Mouse (Mus musculus) testis, adult 2 months (tissue): ENCODE results near the gene Btbd19. TPM values are rescaled to one million over a fixed set of nuclear protein-coding genes. Genes with fewer than 3 reads are reported as not detected.

Experiments
- H3K27ac ChIP-seq: fragments of 200-500 bp; 2 replicates; pipeline ENCODE4 v1.5.1; 2012; ENCODE audit warnings: low read depth, low read length; ENCODE audit not compliant: control insufficient read depth, insufficient read depth
- H3K27me3 ChIP-seq: fragments of 200-500 bp; 2 replicates; pipeline ENCODE4 v1.6.1; 2012; ENCODE audit warnings: mild to moderate bottlenecking, low read length, moderate library complexity; ENCODE audit not compliant: control insufficient read depth, insufficient read depth
- H3K36me3 ChIP-seq: fragments of 200-500 bp; 2 replicates; pipeline ENCODE4 v1.6.1; 2012; ENCODE audit warnings: mild to moderate bottlenecking, low read length; ENCODE audit not compliant: control insufficient read depth, insufficient read depth
- H3K4me1 ChIP-seq: fragments of 200-500 bp; 2 replicates; pipeline ENCODE4 v1.6.1; 2012; ENCODE audit warnings: low read length; ENCODE audit not compliant: control insufficient read depth, insufficient read depth
- H3K4me3 ChIP-seq: fragments of 200-500 bp; 2 replicates; pipeline ENCODE4 v1.5.1; 2012; ENCODE audit warnings: low read depth, mild to moderate bottlenecking, low read length, moderate library complexity, mixed read lengths; ENCODE audit not compliant: control insufficient read depth
- CTCF ChIP-seq: fragments of 200-500 bp; IDR thresholded peaks from 2 replicates; pipeline ENCODE4 v1.5.1; 2012; ENCODE audit warnings: low read depth, mild to moderate bottlenecking, inconsistent platforms, low read length, moderate library complexity; ENCODE audit not compliant: control insufficient read depth, insufficient read depth, insufficient replicate concordance
- POLR2A ChIP-seq: fragments of 200-500 bp; IDR thresholded peaks from 2 replicates; pipeline ENCODE4 v1.6.1; 2012; ENCODE audit warnings: low read depth, mild to moderate bottlenecking, inconsistent platforms, low read length, moderate library complexity; ENCODE audit not compliant: control insufficient read depth
- polyA plus RNA-seq: library from polyadenylated mRNA; depleted of rRNA; stranded (reverse); fragments of >200 nt; gene quantifications from 2 replicates; pipeline ENCODE4 v1.2.3, GENCODE M21; 2012

Btbd19 gene
- polyA plus RNA-seq, 1 experiment, result 3.2 TPM

DNA sequence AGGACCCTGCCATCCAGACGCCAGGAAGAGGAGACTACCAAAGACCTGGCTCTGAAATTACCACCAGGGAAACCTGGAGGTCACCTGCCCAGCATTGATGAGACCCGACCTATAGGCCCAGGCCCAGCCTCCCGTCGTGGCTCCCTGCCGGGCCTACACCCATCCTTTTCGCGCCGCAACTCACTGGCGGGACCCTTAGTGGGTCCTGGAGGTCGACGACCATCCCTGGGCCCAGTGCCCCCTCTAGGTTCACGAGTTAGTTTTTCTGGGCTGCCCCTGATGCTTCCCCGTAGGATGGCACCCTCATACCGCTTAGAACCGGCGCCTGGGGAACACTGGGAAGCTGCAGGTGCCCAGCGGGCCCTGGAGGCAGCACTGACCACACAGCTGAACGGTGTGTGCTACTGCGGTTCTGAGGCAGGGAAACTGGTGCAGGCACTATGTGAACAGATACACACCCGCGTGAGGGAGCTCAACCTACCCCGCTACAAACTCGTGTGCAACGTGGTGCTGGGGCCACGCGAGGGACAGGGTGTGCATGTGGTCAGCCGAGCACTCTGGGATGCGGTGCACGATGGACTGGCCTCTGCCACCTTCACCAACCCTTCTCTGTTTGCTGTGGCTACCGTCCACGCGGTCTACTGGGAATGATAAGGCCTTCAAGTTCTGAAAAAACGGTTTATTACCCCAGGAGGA lies 2.6 kb upstream of the Btbd19 start:
- peaks cover 19% of the 10 kb centered on the region for H3K4me1 ChIP-seq
- no peak overlapping the region for H3K4me3 ChIP-seq
- no peaks in the 10 kb centered on the region for H3K36me3 ChIP-seq
- no peak overlapping the region for H3K27ac ChIP-seq
- H3K27me3 ChIP-seq, result no peaks in the 10 kb centered on the region
- TF ChIP-seq POLR2A, result no peak
- no peak for TF ChIP-seq CTCF

DNA sequence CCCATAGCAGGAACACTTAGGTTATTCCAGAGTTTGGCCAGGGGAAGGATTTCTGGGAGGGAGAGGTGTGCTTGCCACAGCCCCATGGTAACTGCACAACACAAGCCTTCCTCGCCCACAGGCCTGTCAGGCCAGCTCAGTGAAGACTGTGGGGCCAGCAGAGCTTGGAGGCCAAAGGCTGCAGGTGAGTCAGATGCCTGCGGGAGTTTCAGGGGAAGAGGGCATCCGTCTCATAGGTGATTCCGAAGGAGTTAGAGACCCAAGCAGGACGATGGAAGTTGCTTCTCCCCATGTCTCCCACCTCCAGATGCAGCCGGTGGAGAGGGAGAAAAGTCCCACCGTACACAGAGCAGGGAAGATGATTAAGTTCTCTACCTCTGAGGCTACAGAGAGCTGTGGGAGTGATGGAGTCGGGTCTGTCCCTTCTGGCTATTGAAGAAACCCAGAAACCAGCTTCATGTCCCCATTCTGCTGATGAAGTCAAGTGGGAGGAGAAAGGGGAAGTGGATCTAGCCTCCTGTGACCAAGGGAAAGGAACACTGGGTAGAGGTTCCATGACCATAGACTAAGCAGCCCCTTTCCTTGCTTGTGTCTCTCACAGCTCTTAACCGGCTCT lies 1.3 kb upstream of the Btbd19 start, which contains the start of gene Tctex1d4:
Gene Tctex1d4 (plus strand): TSS at position 120 of the 616 bp plus-strand sequence.
- H3K27me3 ChIP-seq, result no peaks in the 10 kb centered on the region
- peaks cover 14% of the 10 kb centered on the region for H3K4me1 ChIP-seq
- TF ChIP-seq POLR2A (no peak), CTCF (no peak)
- H3K27ac ChIP-seq, result peak within 1 kb of the TSS; percentile 16
- H3K36me3 ChIP-seq, result no peaks in the 10 kb centered on the region
- H3K4me3 ChIP-seq, result no peak within 1 kb of the TSS

DNA sequence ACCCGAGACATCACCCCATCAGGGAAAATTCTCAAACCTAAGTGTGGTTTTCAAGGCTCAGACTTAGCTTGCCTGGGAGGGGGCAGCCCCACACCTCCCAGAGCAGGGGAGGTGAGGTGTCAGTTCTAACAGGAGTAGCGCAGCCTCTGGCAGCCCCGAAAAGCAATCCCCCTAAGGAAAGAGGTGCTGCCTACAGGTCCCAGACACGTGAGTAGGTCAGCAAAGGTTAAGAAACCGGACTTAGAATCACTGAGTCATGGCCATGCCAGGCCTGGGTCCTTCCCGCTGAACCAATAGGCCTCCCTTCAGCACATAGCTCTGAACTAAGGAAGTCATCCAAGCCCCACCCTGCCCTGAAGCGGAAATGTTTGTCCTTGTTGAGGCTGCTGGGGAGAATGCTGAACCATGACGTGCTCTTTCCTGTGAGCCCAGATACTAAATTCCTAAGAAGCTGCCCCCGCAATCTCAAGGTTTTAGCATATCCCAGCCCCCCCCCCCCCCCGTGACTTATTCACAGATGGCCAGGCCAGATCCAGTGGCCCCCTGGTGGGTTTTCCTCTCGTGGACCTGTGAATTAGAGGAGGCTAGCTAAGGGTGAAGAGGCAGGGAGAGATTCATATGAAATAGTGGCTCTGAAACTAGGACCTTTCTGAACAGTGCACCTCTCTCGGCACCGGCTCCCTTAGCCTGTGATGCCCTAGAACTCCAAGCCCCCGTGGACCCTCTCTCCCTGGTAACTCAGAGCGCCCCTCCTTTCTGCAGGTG lies 567 bp upstream of the Btbd19 start:
- H3K27me3 ChIP-seq, result no peaks in the 10 kb centered on the region
- no peak overlapping the region for H3K4me3 ChIP-seq
- no peaks in the 10 kb centered on the region for H3K36me3 ChIP-seq
- H3K27ac ChIP-seq, result peak overlapping the region; percentile 16
- TF ChIP-seq POLR2A, result no peak
- no peak for TF ChIP-seq CTCF
- peaks cover 14% of the 10 kb centered on the region for H3K4me1 ChIP-seq

DNA sequence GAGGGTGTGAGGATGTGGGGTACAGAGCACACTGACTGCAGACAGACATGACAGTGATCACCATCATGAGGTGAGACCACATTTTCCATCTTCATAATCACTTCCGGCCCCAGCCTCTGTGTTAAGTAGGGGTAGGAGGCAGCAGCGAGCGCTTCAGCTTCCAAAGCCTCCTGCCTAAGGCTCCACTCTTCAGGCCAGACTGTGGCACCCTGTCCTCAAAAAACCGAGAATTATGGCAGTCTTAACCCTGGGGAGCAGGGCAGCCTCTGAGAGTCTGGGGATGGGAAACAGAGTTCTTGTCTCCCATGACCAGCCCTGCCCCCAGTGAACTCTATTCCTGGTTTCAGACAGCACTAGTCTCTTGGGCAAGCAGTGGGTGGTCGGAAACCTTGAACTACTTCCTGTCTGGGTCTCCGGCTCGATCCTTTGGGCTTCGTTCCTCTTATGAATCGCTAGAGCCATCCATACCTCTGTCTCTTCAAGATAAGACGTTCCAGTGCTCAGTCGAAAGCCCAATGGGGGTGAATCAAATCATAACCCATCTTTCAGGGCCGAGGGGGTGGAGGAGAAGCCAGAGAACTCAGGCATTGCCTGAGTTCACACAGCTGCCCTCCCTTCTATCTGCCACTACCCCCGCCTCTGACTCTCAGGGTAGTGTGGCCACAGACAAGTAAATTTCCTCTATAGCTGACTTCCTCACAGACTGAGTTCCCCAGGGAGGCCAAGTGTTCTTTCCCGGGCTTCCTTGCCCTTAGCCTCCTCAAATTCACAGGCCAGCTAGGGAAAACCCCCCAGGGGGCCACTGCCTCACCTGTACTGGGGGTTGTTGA lies 792 bp downstream of the Btbd19 start:
- no peak for TF ChIP-seq CTCF
- no peak for TF ChIP-seq POLR2A
- Histone ChIP-seq H3K4me1 (peaks cover 26% of the 10 kb centered on the region), H3K27ac (peak overlapping the region; percentile 16), H3K27me3 (no peaks in the 10 kb centered on the region), H3K4me3 (no peak overlapping the region), H3K36me3 (no peaks in the 10 kb centered on the region)

DNA sequence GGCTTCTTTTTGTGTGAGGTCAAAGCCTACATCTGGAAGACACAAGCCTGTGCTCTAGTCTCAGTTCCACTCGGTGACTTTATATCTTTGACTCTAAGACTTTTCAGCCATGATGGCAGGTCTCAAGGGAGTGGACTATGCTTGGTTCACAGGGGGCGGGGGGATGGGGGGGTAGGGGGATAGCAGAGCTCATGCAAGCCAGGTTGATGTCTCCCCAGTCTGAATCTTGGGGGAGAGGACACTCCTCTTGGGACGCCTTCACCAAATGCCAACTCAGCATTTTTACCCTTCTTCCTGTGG lies 1.4 kb downstream of the Btbd19 start:
- Histone ChIP-seq H3K27ac (no peak overlapping the region), H3K4me1 (peaks cover 27% of the 10 kb centered on the region), H3K4me3 (no peak overlapping the region), H3K27me3 (no peaks in the 10 kb centered on the region), H3K36me3 (no peaks in the 10 kb centered on the region)
- TF ChIP-seq CTCF (no peak), POLR2A (no peak)

DNA sequence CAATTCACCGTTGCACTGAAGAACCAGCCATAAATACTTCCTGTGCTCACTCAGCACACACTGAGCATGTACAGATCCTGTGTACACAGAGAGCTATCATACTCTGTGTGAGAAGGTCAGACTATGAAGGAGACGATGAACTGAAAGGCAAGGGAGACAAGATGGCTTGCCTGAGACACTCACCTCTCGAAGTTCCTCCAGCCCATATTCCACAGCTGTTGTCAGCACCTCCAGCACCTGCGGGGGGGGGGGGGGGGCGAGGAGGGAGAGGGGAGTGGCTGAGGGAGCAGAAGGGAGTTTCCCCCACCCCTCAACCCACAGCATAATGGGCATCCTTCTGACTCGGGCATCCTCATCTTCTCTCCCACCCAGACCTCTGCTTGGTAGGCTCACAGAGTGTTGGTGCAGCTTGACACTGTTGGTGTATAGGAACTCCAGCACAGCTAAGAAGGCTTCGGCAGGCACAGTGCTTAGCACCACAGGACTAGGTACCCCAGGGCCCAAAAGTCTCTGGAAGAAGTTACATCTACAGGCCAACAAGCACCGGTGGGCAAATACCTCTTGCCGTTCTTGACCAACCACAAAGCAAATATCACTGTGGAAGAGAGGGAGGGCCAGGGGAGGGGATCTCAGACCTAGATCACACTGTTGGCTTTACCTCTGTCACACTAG lies 1.8 kb downstream of the Btbd19 start:
- no peak overlapping the region for H3K27ac ChIP-seq

More for the DNA sequence above, 1.8 kb downstream of the Btbd19 start:
- peaks cover 27% of the 10 kb centered on the region for H3K4me1 ChIP-seq
- TF ChIP-seq CTCF (no peak), POLR2A (no peak)
- no peak overlapping the region for H3K4me3 ChIP-seq
- H3K36me3 ChIP-seq, result no peaks in the 10 kb centered on the region
- no peaks in the 10 kb centered on the region for H3K27me3 ChIP-seq
